Mouse (Mus musculus): Measurements from ENCODE around the gene Flad1. TPM values are rescaled to one million over a fixed set of nuclear protein-coding genes. Genes with fewer than 3 reads are reported as not detected.

Gene Flad1
- polyA plus RNA-seq, 1 experiment, result not detected

DNA sequence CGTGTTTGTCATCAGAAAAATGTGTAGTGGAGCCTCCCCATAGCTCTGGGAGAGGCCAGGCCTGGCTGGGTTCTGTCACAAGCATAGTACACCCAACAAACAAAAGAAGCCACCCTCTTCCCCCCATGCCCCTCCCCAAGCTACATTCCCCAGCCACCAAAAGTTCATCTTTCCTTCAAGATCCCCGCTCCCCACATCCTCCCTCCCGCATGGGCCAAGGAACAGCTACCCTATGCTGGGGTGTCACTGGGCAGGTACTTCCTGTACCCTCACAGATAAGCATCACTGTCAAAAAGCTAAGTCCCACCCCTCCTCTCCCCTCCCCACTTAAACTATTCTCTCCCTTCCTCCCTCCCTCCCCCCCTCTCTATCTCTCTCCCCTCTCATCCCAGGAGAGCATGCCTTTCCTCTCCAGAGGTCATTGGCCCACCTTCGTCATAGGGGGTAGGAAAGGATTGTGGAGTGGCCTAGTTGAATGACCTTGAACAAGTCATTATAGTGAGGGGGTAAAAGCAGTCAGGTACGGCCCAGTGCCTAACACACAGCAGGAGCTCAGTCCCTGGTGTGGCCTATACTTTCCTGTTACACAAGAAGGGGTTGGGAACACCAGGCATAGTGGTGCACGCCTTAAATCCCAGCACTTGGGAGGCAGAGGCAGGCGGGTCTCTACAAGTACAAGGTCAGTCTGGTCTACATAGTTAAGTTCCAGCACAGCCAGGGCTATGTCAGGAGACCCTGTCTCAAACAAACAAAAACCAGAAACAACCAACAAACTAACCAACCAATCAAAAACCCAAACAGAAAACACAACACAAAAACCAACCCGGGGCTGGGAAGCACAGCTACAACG is 29.4 kb downstream of the Flad1 start:
- H3K4me3 ChIP-seq (ENCODE audit: insufficient read depth, low read depth, low read length), result no peak overlapping the region
- 89% methylated on average over 9 of the region's 9 CpGs for whole genome bisulfite sequencing
- no peak overlapping the region for H3K27ac ChIP-seq (ENCODE audit: insufficient read depth, low read depth, low read length)
- TF ChIP-seq CTCF (IDR thresholded peaks at IDR 0.05; ENCODE audit: insufficient read depth, low read depth, low read length) (no peak), POLR2A (IDR thresholded peaks at IDR 0.05; ENCODE audit: insufficient read depth, low read depth, low read length) (no peak)
- H3K4me1 ChIP-seq (ENCODE audit: control insufficient read depth, insufficient read depth, low read length), result peaks cover 21% of the 10 kb centered on the region

GRCm38 (mm10) chr3:89381233-89381632 is 30.4 kb downstream of the Flad1 start:
- 91% methylated on average over 11 of the region's 11 CpGs for WGBS
- no peak for TF ChIP-seq POLR2A (IDR thresholded peaks at IDR 0.05; ENCODE audit: insufficient read depth, low read depth, low read length)
- TF ChIP-seq CTCF (IDR thresholded peaks at IDR 0.05; ENCODE audit: insufficient read depth, low read depth, low read length), result no peak
- H3K4me3 ChIP-seq (ENCODE audit: insufficient read depth, low read depth, low read length), result no peak overlapping the region
- no peak overlapping the region for H3K27ac ChIP-seq (ENCODE audit: insufficient read depth, low read depth, low read length)
- H3K4me1 ChIP-seq (ENCODE audit: control insufficient read depth, insufficient read depth, low read length), result peaks cover 18% of the 10 kb centered on the region

DNA sequence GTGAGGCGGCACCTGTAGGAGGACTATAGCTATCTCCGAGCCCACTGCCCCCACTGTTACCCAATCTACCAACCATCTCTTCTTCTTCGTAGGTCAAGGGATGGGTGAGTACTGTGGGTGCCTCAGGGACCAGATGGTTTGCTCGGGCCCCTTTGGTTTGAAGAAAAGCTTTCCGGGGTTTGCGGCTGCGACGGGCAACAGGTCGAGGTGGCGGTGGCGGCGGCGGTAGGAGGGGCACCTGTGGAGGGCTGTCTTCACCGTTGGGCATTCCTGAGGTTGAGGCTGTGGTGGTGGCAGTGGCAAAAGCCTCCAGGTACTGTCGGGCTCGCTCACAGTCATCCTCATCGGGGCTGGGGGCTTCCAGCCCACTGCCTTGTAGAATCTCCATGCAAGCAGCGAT is 31.0 kb downstream of the Flad1 start:
- H3K4me1 ChIP-seq (ENCODE audit: control insufficient read depth, insufficient read depth, low read length), result peaks cover 18% of the 10 kb centered on the region
- no peak overlapping the region for H3K27ac ChIP-seq (ENCODE audit: insufficient read depth, low read depth, low read length)
- WGBS, result 94% methylated on average over 18 of the region's 18 CpGs
- TF ChIP-seq CTCF (IDR thresholded peaks at IDR 0.05; ENCODE audit: insufficient read depth, low read depth, low read length) (no peak), POLR2A (IDR thresholded peaks at IDR 0.05; ENCODE audit: insufficient read depth, low read depth, low read length) (no peak)
- no peak overlapping the region for H3K4me3 ChIP-seq (ENCODE audit: insufficient read depth, low read depth, low read length)

- no peak overlapping the region for H3K4me3 ChIP-seq (ENCODE audit: insufficient read depth, low read depth, low read length)
- H3K27ac ChIP-seq (ENCODE audit: insufficient read depth, low read depth, low read length), result no peak overlapping the region
- WGBS, result 96% methylated on average over 14 of the region's 14 CpGs
- H3K4me1 ChIP-seq (ENCODE audit: control insufficient read depth, insufficient read depth, low read length), result peaks cover 18% of the 10 kb centered on the region
- no peak for TF ChIP-seq POLR2A (IDR thresholded peaks at IDR 0.05; ENCODE audit: insufficient read depth, low read depth, low read length)
- no peak for TF ChIP-seq CTCF (IDR thresholded peaks at IDR 0.05; ENCODE audit: insufficient read depth, low read depth, low read length)
These were observed 31.4 kb downstream of the Flad1 start for GRCm38 (mm10) chr3:89380291-89380690.

- H3K4me3 ChIP-seq (ENCODE audit: insufficient read depth, low read depth, low read length), result no peak overlapping the region
- TF ChIP-seq POLR2A (IDR thresholded peaks at IDR 0.05; ENCODE audit: insufficient read depth, low read depth, low read length) (no peak), CTCF (IDR thresholded peaks at IDR 0.05; ENCODE audit: insufficient read depth, low read depth, low read length) (no peak)
- H3K27ac ChIP-seq (ENCODE audit: insufficient read depth, low read depth, low read length), result no peak overlapping the region
- peaks cover 18% of the 10 kb centered on the region for H3K4me1 ChIP-seq (ENCODE audit: control insufficient read depth, insufficient read depth, low read length)
- WGBS, result 86% methylated on average over 31 of the region's 31 CpGs
These were observed 32.1 kb downstream of the Flad1 start for GRCm38 (mm10) chr3:89379388-89380131.

- WGBS, result 2% methylated on average over 29 of the region's 29 CpGs
- Histone ChIP-seq H3K4me1 (ENCODE audit: control insufficient read depth, insufficient read depth, low read length) (peaks cover 18% of the 10 kb centered on the region), H3K4me3 (ENCODE audit: insufficient read depth, low read depth, low read length) (peak overlapping the region; percentile 63), H3K27ac (ENCODE audit: insufficient read depth, low read depth, low read length) (peak overlapping the region; percentile 24; the same call in 1 of the 2 replicates)
- TF ChIP-seq POLR2A (IDR thresholded peaks at IDR 0.05; ENCODE audit: insufficient read depth, low read depth, low read length) (no peak; the same call in 1 of the 2 replicates), CTCF (IDR thresholded peaks at IDR 0.05; ENCODE audit: insufficient read depth, low read depth, low read length) (peak; percentile 94)
These were observed 33.1 kb downstream of the Flad1 start for GRCm38 (mm10) chr3:89378394-89379067.

GRCm38 (mm10) chr3:89377831-89378230 is 33.8 kb downstream of the Flad1 start:
- TF ChIP-seq CTCF (IDR thresholded peaks at IDR 0.05; ENCODE audit: insufficient read depth, low read depth, low read length) (no peak), POLR2A (IDR thresholded peaks at IDR 0.05; ENCODE audit: insufficient read depth, low read depth, low read length) (no peak)
- Histone ChIP-seq H3K4me3 (ENCODE audit: insufficient read depth, low read depth, low read length) (no peak overlapping the region), H3K4me1 (ENCODE audit: control insufficient read depth, insufficient read depth, low read length) (peaks cover 18% of the 10 kb centered on the region), H3K27ac (ENCODE audit: insufficient read depth, low read depth, low read length) (no peak overlapping the region)
- WGBS, result 82% methylated on average over 4 of the region's 4 CpGs

DNA sequence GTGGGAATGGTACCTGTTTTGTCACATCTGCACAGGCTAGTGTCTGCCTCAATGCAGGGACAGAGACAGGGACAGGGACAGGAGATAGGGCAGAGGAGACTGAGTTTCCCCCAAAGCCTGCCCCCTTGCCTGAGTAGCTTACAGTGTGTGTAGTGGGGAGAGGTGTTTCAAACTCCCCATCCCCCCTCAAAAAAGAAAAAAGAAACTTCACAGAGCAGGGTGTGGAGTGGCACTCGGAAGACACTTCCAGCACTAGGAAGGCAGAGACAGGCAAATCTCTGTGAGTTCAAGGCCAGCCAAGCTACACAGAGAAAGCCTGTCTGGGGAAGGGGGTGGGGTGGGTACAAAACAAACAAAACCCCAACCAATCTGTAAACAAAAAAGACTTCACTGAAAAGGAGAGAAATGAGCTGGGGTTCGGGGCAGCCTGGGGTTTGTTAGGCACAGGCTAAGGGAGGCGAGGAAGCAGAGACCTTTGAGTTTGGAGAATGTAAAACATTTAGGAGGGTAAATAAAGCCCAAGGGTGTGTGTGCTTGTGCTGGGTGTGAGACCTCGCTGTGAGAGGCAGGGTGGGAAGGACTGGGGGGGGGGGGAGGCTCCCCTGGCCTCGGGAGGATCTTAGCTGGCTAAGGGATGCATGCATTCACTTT is 38.0 kb downstream of the Flad1 start:
- no peak overlapping the region for H3K4me3 ChIP-seq (ENCODE audit: insufficient read depth, low read depth, low read length)
- peaks cover 9% of the 10 kb centered on the region for H3K4me1 ChIP-seq (ENCODE audit: control insufficient read depth, insufficient read depth, low read length)
- no peak for TF ChIP-seq POLR2A (IDR thresholded peaks at IDR 0.05; ENCODE audit: insufficient read depth, low read depth, low read length)
- no peak for TF ChIP-seq CTCF (IDR thresholded peaks at IDR 0.05; ENCODE audit: insufficient read depth, low read depth, low read length)
- WGBS, result 55% methylated on average over 5 of the region's 5 CpGs
- H3K27ac ChIP-seq (ENCODE audit: insufficient read depth, low read depth, low read length), result no peak overlapping the region
